Mouse (Mus musculus): ENCODE measurements at regions not wholly inside any gene's neighbourhood (a gene's known extent, or its start where the extent isn't known, plus 50 kb on each side); places are given as distances from the start of the nearest gene placed in this dataset.

GRCm38 (mm10) chr7:113441906-113442305, 53.5 kb upstream of the Pth start:
- Histone ChIP-seq H3K27me3 (ENCODE audit: insufficient read depth, low read length) (no peaks in the 10 kb centered on the region), H3K4me3 (ENCODE audit: low read depth, low read length) (no peak overlapping the region), H3K4me1 (ENCODE audit: insufficient read depth) (no peaks in the 10 kb centered on the region), H3K36me3 (replicated peaks; ENCODE audit: insufficient read depth, low read length) (no peaks in the 10 kb centered on the region), H3K27ac (ENCODE audit: low read depth) (no peak overlapping the region), H3K9me3 (ENCODE audit: low read length) (no peaks in the 10 kb centered on the region), H3K4me2 (ENCODE audit: low read depth, low read length) (no peak overlapping the region), H3K9ac (replicated peaks) (no peak overlapping the region)
- ATAC-seq (no peak), DNase-seq (no peak)
- TF ChIP-seq CTCF (IDR thresholded peaks at IDR 0.05; ENCODE audit: low read depth) (no peak), EP300 (IDR thresholded peaks at IDR 0.05; ENCODE audit: low read depth) (no peak)
- 72% methylated on average over 2 of the region's 2 CpGs for WGBS (ENCODE audit: insufficient replicate concordance)

GRCm38 (mm10) chr7:113443566-113443965, 55.2 kb upstream of the Pth start:
- peak; percentile 23 for DNase-seq
- no peak overlapping the region for H3K9ac ChIP-seq (replicated peaks)
- ATAC-seq, result peak; percentile 84
- H3K9me3 ChIP-seq (ENCODE audit: low read length), result no peaks in the 10 kb centered on the region
- no peaks in the 10 kb centered on the region for H3K27me3 ChIP-seq (ENCODE audit: insufficient read depth, low read length)
- H3K4me3 ChIP-seq (ENCODE audit: low read depth, low read length), result no peak overlapping the region
- H3K4me1 ChIP-seq (ENCODE audit: insufficient read depth), result no peaks in the 10 kb centered on the region
- no peak overlapping the region for H3K4me2 ChIP-seq (ENCODE audit: low read depth, low read length)
- H3K27ac ChIP-seq (ENCODE audit: low read depth), result no peak overlapping the region
- H3K36me3 ChIP-seq (replicated peaks; ENCODE audit: insufficient read depth, low read length), result no peaks in the 10 kb centered on the region
- TF ChIP-seq CTCF (IDR thresholded peaks at IDR 0.05; ENCODE audit: low read depth) (no peak), EP300 (IDR thresholded peaks at IDR 0.05; ENCODE audit: low read depth) (no peak)
- WGBS (ENCODE audit: insufficient replicate concordance), result 44% methylated on average over 3 of the region's 3 CpGs

DNA sequence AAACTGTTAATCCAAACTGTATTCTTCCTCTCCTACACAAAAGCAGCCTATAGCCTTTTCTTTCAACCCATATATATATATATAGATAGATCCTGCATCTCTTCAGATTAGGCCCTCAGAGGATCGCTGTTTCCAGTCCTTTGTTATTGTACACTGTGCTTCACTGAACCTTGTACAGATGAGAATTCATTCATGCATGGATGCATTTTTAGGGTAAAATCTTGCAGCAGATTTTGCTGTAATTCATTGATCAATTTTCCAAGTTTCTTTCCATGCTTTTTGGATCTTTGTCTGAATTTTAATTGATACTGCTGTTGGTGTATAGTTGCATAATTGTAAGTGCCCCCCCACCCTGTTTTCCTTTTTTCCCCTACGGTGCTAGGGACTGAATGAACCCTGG, 56.6 kb upstream of the Pth start:
- Histone ChIP-seq H3K27ac (ENCODE audit: low read depth) (no peak overlapping the region), H3K4me1 (ENCODE audit: insufficient read depth) (no peaks in the 10 kb centered on the region), H3K9ac (replicated peaks) (no peak overlapping the region), H3K36me3 (replicated peaks; ENCODE audit: insufficient read depth, low read length) (no peaks in the 10 kb centered on the region), H3K9me3 (ENCODE audit: low read length) (no peaks in the 10 kb centered on the region), H3K4me2 (ENCODE audit: low read depth, low read length) (no peak overlapping the region), H3K27me3 (ENCODE audit: insufficient read depth, low read length) (no peaks in the 10 kb centered on the region), H3K4me3 (ENCODE audit: low read depth, low read length) (no peak overlapping the region)
- WGBS (ENCODE audit: insufficient replicate concordance), result 82% methylated on average over 2 of the region's 2 CpGs
- no peak for TF ChIP-seq EP300 (IDR thresholded peaks at IDR 0.05; ENCODE audit: low read depth)
- no peak for TF ChIP-seq CTCF (IDR thresholded peaks at IDR 0.05; ENCODE audit: low read depth)
- ATAC-seq (no peak), DNase-seq (no peak)

DNA sequence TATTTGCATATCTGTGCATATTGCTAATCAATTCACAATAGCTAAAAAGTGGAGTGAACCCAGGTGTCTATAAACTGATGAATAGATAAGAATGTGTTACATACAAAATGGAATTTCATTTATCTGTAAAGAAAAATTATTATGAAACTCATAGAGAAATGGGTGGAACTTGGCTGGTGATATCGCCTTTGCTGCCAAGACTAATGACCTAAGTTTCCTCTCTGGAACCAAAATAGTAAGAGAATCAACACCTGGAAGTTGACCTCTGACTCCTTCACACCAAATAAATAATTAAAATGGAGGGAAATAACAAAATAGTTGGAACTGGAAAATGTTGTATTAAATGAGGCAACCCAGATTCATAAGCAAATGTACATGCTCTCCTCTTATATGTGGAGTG, 53.2 kb upstream of the Far1 start:
- Histone ChIP-seq H3K9ac (replicated peaks) (no peak overlapping the region), H3K27me3 (ENCODE audit: insufficient read depth, low read length) (no peaks in the 10 kb centered on the region), H3K36me3 (replicated peaks; ENCODE audit: insufficient read depth, low read length) (no peaks in the 10 kb centered on the region), H3K27ac (ENCODE audit: low read depth) (no peak overlapping the region), H3K4me2 (ENCODE audit: low read depth, low read length) (no peak overlapping the region), H3K4me3 (ENCODE audit: low read depth, low read length) (no peak overlapping the region), H3K9me3 (ENCODE audit: low read length) (no peaks in the 10 kb centered on the region), H3K4me1 (ENCODE audit: insufficient read depth) (no peaks in the 10 kb centered on the region)
- 67% methylated on average over 1 of the region's 1 CpGs for WGBS (ENCODE audit: insufficient replicate concordance)
- TF ChIP-seq EP300 (IDR thresholded peaks at IDR 0.05; ENCODE audit: low read depth) (no peak), CTCF (IDR thresholded peaks at IDR 0.05; ENCODE audit: low read depth) (no peak)
- no peak for DNase-seq
- no peak for ATAC-seq

DNA sequence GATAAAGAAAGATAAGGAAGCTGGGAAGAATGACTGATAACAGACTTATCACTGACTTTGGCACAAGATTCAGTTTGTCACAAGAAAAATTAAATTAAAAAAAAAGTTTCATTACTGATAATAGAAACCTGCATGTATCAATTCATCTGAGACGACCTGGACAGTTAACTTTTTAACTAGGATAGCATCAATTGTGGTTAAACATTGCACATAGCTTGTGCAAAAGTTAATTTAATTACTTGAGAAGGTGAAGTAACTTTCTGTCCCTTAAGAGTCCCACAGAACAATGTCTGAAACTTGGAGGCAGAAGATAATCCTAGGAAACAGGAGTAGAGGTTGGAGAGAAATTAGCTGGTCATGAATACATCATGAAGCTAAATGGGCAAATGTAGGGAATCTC, 51.3 kb upstream of the Far1 start:
- Histone ChIP-seq H3K4me2 (ENCODE audit: low read depth, low read length) (no peak overlapping the region), H3K4me3 (ENCODE audit: low read depth, low read length) (no peak overlapping the region), H3K27ac (ENCODE audit: low read depth) (no peak overlapping the region), H3K9ac (replicated peaks) (no peak overlapping the region), H3K4me1 (ENCODE audit: insufficient read depth) (no peaks in the 10 kb centered on the region), H3K9me3 (ENCODE audit: low read length) (no peaks in the 10 kb centered on the region), H3K27me3 (ENCODE audit: insufficient read depth, low read length) (no peaks in the 10 kb centered on the region), H3K36me3 (replicated peaks; ENCODE audit: insufficient read depth, low read length) (no peaks in the 10 kb centered on the region)
- ATAC-seq, result no peak
- TF ChIP-seq CTCF (IDR thresholded peaks at IDR 0.05; ENCODE audit: low read depth) (no peak), EP300 (IDR thresholded peaks at IDR 0.05; ENCODE audit: low read depth) (no peak)
- DNase-seq, result no peak
- WGBS (ENCODE audit: insufficient replicate concordance), result 50% methylated on average over 1 of the region's 1 CpGs

Data from liver, postnatal 0 days (tissue).